Mouse (Mus musculus) MEL-GATA-1-ER (cell line): Measurements from ENCODE around the gene Klk1b26.
"Not testable (repeated sequence)": the region's sequence is repeated elsewhere in the genome, so short reads cannot be mapped to it uniquely, and the experiment has no call there.

Source experiments
- DNase-seq: peaks from one replicate; pipeline ENCODE4 v3.0.0-alpha.2; 2012; ENCODE audit warnings: low read depth; ENCODE audit errors: extremely low read depth

Gene Klk1b26

GRCm38 (mm10) chr7:44011868-44012267 lies at the start of gene Klk1b26:
TSS of gene Klk1b26 (plus strand) at chr7:44012168.
- not testable (repeated sequence) for DNase-seq

- DNase-seq = no peak
Observed at GRCm38 (mm10) chr7:43966451-43966850, 45.5 kb upstream of the Klk1b26 start, which contains the start of gene Klk1b1. TSS of gene Klk1b1 (plus strand) at chr7:43966751.

- DNase-seq = no peak
Observed at GRCm38 (mm10) chr7:43967058-43967457, 44.9 kb upstream of the Klk1b26 start.

- no peak for DNase-seq
Observed at GRCm38 (mm10) chr7:43967612-43968011, 44.4 kb upstream of the Klk1b26 start.

- not testable (repeated sequence) for DNase-seq
Observed at GRCm38 (mm10) chr7:43975761-43976160, 36.2 kb upstream of the Klk1b26 start, which contains the start of gene Klk1b9. TSS of gene Klk1b9 (plus strand) at chr7:43976061.

- no peak for DNase-seq
Observed at GRCm38 (mm10) chr7:43985657-43986056, 26.3 kb upstream of the Klk1b26 start.

GRCm38 (mm10) chr7:43994821-43995220 lies 17.1 kb upstream of the Klk1b26 start:
- not testable (repeated sequence) for DNase-seq

- DNase-seq = not testable (repeated sequence)
Observed at GRCm38 (mm10) chr7:43995577-43995976, 16.4 kb upstream of the Klk1b26 start, which contains the start of gene Klk1b11. TSS of gene Klk1b11 (plus strand) at chr7:43995877.

- DNase-seq = no peak
Observed at GRCm38 (mm10) chr7:44004847-44005246, 7.1 kb upstream of the Klk1b26 start.

GRCm38 (mm10) chr7:44014666-44015065 lies 2.7 kb downstream of the Klk1b26 start:
- not testable (repeated sequence) for DNase-seq

- DNase-seq = no peak
Observed at GRCm38 (mm10) chr7:44015071-44015470, 3.1 kb downstream of the Klk1b26 start.

GRCm38 (mm10) chr7:44051990-44052389 lies 40.0 kb downstream of the Klk1b26 start, which contains the start of gene Klk1b27:
TSS of gene Klk1b27 (plus strand) at chr7:44052290.
- DNase-seq = not testable (repeated sequence)
